Mouse (Mus musculus): Measurements from ENCODE around the gene Nmur1. TPM values are rescaled to one million over a fixed set of nuclear protein-coding genes. Genes with fewer than 3 reads are reported as not detected.

Nmur1 gene
- polyA plus RNA-seq, 1 experiment: 0.02 TPM

DNA sequence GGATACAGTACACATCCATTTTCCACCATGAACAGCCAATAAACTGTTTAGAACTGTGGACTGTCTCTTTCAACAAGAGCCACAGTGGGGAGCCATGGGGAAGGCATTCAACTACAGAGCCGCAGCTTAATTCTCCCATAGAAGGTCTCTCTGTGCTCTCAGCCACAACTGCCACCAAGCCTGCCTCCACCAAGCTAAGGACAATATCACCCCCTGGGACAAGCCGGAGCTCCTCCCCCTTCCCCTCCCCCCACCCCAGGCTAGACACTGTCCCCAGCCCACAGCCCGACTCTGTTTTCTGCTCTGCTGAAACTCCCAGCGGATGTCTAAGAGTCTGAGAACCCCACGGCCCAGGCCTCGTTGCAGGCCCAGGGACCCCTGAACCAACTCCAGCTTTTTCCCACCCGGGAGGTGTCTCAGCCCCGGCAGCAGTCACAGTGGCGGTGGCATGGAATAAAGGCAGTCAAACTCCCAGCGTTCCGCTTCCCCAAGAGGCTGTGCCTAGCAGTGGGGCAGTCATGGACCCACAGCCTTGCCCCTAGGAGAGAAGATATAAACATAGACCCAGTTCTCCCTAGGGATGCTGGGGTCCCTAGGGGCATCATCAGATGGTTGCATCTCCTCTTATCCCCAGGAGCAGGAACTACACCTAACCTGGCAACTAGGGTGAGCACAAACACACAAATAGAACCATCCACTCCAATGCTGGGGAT, 1.0 kb downstream of the Nmur1 start:
- Histone ChIP-seq H3ac (ENCODE audit: control insufficient read depth, insufficient read length, low read depth) (no peak overlapping the region), H3K79me2 (ENCODE audit: control insufficient read depth, insufficient read depth) (no peaks in the 10 kb centered on the region), H3K4me3 (ENCODE audit: insufficient read depth, poor library complexity, severe bottlenecking) (no peak overlapping the region), H3K36me3 (ENCODE audit: control insufficient read depth, insufficient read depth) (no peaks in the 10 kb centered on the region), H3K79me3 (ENCODE audit: low read depth) (no peaks in the 10 kb centered on the region), H3K27me3 (ENCODE audit: control insufficient read depth, insufficient read depth, insufficient read length) (no peaks in the 10 kb centered on the region)
- TF ChIP-seq CEBPB (IDR thresholded peaks at IDR 0.05; ENCODE audit: low read depth) (no peak), FOSL1 (IDR thresholded peaks at IDR 0.05; ENCODE audit: insufficient read depth, low read length, poor library complexity, severe bottlenecking) (no peak), CTCF (IDR thresholded peaks at IDR 0.05; ENCODE audit: control insufficient read depth, insufficient read depth, insufficient read length) (no peak), MYOD1 (IDR thresholded peaks at IDR 0.05; ENCODE audit: control insufficient read depth, insufficient read length, low read depth) (no peak), MAX (IDR thresholded peaks at IDR 0.05) (no peak), USF1 (IDR thresholded peaks at IDR 0.05; ENCODE audit: low read depth) (no peak), MYOG (IDR thresholded peaks at IDR 0.05; ENCODE audit: control insufficient read depth, extremely low read depth, insufficient read length) (no peak)

DNA sequence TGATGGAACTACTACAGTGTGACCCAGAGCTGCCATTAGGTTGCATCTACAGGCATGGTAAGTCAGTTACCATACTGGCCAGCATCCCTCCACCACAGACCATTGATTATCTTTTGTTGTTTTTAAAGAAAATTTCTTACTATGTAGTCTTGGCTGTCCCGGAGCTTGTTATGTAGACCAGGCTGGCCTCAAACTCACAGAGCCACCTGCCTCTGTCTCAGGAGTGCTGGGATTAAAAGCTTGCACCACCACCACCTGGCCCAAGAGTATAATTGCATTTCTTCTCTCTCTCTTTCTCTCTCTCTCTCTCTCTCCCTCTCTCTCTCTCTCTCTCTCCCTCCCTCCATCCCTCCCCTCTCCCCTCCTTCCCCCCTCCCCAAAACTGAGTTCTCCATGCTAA, 1.7 kb downstream of the Nmur1 start:
- Histone ChIP-seq H3K79me2 (ENCODE audit: control insufficient read depth, insufficient read depth) (no peaks in the 10 kb centered on the region), H3K27me3 (ENCODE audit: control insufficient read depth, insufficient read depth, insufficient read length) (no peaks in the 10 kb centered on the region), H3K4me3 (ENCODE audit: insufficient read depth, poor library complexity, severe bottlenecking) (no peak overlapping the region), H3K79me3 (ENCODE audit: low read depth) (no peaks in the 10 kb centered on the region), H3K36me3 (ENCODE audit: control insufficient read depth, insufficient read depth) (no peaks in the 10 kb centered on the region), H3ac (ENCODE audit: control insufficient read depth, insufficient read length, low read depth) (no peak overlapping the region)
- TF ChIP-seq MYOG (IDR thresholded peaks at IDR 0.05; ENCODE audit: control insufficient read depth, extremely low read depth, insufficient read length) (no peak), MAX (IDR thresholded peaks at IDR 0.05) (no peak), FOSL1 (IDR thresholded peaks at IDR 0.05; ENCODE audit: insufficient read depth, low read length, poor library complexity, severe bottlenecking) (no peak), MYOD1 (IDR thresholded peaks at IDR 0.05; ENCODE audit: control insufficient read depth, insufficient read length, low read depth) (no peak), CEBPB (IDR thresholded peaks at IDR 0.05; ENCODE audit: low read depth) (no peak)

DNA sequence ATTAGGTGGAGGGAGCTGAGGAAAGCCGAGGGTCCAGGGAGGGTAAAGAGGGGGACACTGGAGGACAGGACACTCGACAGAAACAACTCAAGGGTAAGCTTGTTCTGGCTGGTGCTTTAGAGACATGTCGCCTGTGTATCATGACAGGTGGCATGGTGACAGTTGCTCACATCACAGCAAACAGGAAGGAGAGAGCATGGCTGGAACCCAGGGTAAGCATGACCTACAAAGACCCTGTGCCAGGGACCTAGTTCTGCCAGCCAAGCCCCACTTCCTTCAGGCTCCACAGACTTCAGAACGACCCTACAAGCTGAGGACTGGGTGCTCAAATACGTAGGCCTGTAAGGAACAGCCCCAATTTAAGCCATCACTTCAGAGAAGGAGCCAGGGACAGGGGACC, 2.1 kb downstream of the Nmur1 start:
- no peak overlapping the region for H3ac ChIP-seq (ENCODE audit: control insufficient read depth, insufficient read length, low read depth)
- H3K4me3 ChIP-seq (ENCODE audit: insufficient read depth, poor library complexity, severe bottlenecking): no peak overlapping the region
- no peaks in the 10 kb centered on the region for H3K27me3 ChIP-seq (ENCODE audit: control insufficient read depth, insufficient read depth, insufficient read length)
- H3K36me3 ChIP-seq (ENCODE audit: control insufficient read depth, insufficient read depth): no peaks in the 10 kb centered on the region
- no peak for TF ChIP-seq MYOG (IDR thresholded peaks at IDR 0.05; ENCODE audit: control insufficient read depth, extremely low read depth, insufficient read length)
- no peak for TF ChIP-seq CTCF (IDR thresholded peaks at IDR 0.05; ENCODE audit: control insufficient read depth, insufficient read depth, insufficient read length)
- TF ChIP-seq USF1 (IDR thresholded peaks at IDR 0.05; ENCODE audit: low read depth): no peak
- no peak for TF ChIP-seq MAX (IDR thresholded peaks at IDR 0.05)
- TF ChIP-seq MYOD1 (IDR thresholded peaks at IDR 0.05; ENCODE audit: control insufficient read depth, insufficient read length, low read depth): no peak
- no peak for TF ChIP-seq CEBPB (IDR thresholded peaks at IDR 0.05; ENCODE audit: low read depth)
- no peak for TF ChIP-seq FOSL1 (IDR thresholded peaks at IDR 0.05; ENCODE audit: insufficient read depth, low read length, poor library complexity, severe bottlenecking)
- H3K79me2 ChIP-seq (ENCODE audit: control insufficient read depth, insufficient read depth): no peaks in the 10 kb centered on the region
- H3K79me3 ChIP-seq (ENCODE audit: low read depth): no peaks in the 10 kb centered on the region

DNA sequence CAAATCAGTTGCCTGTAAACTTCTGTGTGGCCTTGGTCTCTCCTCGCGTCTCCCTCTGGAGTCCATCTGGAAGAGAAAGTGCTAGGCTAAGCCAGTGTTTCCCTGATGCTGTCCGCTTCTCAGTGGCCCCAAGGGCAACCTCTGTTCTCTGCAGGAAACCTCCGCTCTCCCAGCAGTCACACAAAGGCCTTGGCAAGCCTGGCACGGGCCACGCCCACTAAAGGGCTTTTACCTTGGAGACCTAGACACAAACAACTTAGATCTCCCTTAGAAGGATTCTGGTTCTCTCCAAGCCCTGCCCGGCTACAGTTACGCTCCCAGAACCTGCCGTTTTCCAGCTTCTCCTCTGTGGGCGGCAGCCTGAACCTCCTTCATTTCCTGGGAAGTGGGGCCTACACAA, 5.0 kb downstream of the Nmur1 start:
- no peak overlapping the region for H3K4me3 ChIP-seq (ENCODE audit: insufficient read depth, poor library complexity, severe bottlenecking)
- TF ChIP-seq MYOG (IDR thresholded peaks at IDR 0.05; ENCODE audit: control insufficient read depth, extremely low read depth, insufficient read length): no peak
- TF ChIP-seq CTCF (IDR thresholded peaks at IDR 0.05; ENCODE audit: control insufficient read depth, insufficient read depth, insufficient read length): no peak
- no peak for TF ChIP-seq MYOD1 (IDR thresholded peaks at IDR 0.05; ENCODE audit: control insufficient read depth, insufficient read length, low read depth)
- no peak for TF ChIP-seq FOSL1 (IDR thresholded peaks at IDR 0.05; ENCODE audit: insufficient read depth, low read length, poor library complexity, severe bottlenecking)
- TF ChIP-seq MAX (IDR thresholded peaks at IDR 0.05): no peak
- TF ChIP-seq USF1 (IDR thresholded peaks at IDR 0.05; ENCODE audit: low read depth): no peak
- TF ChIP-seq CEBPB (IDR thresholded peaks at IDR 0.05; ENCODE audit: low read depth): no peak
- no peaks in the 10 kb centered on the region for H3K27me3 ChIP-seq (ENCODE audit: control insufficient read depth, insufficient read depth, insufficient read length)
- H3ac ChIP-seq (ENCODE audit: control insufficient read depth, insufficient read length, low read depth): no peak overlapping the region
- H3K79me3 ChIP-seq (ENCODE audit: low read depth): no peaks in the 10 kb centered on the region
- no peaks in the 10 kb centered on the region for H3K36me3 ChIP-seq (ENCODE audit: control insufficient read depth, insufficient read depth)
- no peaks in the 10 kb centered on the region for H3K79me2 ChIP-seq (ENCODE audit: control insufficient read depth, insufficient read depth)

DNA sequence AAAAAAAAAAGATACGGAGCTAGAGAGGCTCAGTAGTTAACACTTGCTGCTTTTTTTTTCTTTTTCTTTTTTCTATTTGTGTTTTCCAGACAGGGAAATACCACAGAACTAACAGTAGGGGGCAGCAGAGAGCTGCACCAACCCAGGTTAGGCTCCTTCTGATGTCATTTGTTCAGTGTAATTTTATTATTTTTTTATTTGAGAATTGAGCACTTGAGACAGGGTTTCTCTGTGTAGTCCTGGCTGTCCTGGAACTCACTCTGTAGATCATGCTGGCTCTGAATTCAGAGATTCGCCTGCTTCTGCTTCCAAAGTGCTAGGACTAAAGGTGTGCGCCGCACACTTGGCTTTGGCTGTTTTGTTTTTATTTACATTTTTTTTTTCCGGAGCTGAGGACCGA, 9.7 kb downstream of the Nmur1 start:
- Histone ChIP-seq H3K79me2 (ENCODE audit: control insufficient read depth, insufficient read depth) (no peaks in the 10 kb centered on the region), H3K79me3 (ENCODE audit: low read depth) (no peaks in the 10 kb centered on the region), H3ac (ENCODE audit: control insufficient read depth, insufficient read length, low read depth) (no peak overlapping the region), H3K4me3 (ENCODE audit: insufficient read depth, poor library complexity, severe bottlenecking) (no peak overlapping the region), H3K36me3 (ENCODE audit: control insufficient read depth, insufficient read depth) (no peaks in the 10 kb centered on the region), H3K27me3 (ENCODE audit: control insufficient read depth, insufficient read depth, insufficient read length) (no peaks in the 10 kb centered on the region)
- TF ChIP-seq FOSL1 (IDR thresholded peaks at IDR 0.05; ENCODE audit: insufficient read depth, low read length, poor library complexity, severe bottlenecking) (no peak), CTCF (IDR thresholded peaks at IDR 0.05; ENCODE audit: control insufficient read depth, insufficient read depth, insufficient read length) (no peak), MYOD1 (IDR thresholded peaks at IDR 0.05; ENCODE audit: control insufficient read depth, insufficient read length, low read depth) (no peak), MAX (IDR thresholded peaks at IDR 0.05) (no peak), CEBPB (IDR thresholded peaks at IDR 0.05; ENCODE audit: low read depth) (no peak), MYOG (IDR thresholded peaks at IDR 0.05; ENCODE audit: control insufficient read depth, extremely low read depth, insufficient read length) (no peak), USF1 (IDR thresholded peaks at IDR 0.05; ENCODE audit: low read depth) (no peak)
